Mouse (Mus musculus): ENCODE results near the gene Uap1l1. TPM values are rescaled to one million over a fixed set of nuclear protein-coding genes. Genes with fewer than 3 reads are reported as not detected.
A peak's percentile ranks its signal among the peaks of the same experiment; 100 is the strongest.

Uap1l1 gene
- polyA plus RNA-seq, 1 experiment from 2014 or later, result 9.1 TPM

DNA sequence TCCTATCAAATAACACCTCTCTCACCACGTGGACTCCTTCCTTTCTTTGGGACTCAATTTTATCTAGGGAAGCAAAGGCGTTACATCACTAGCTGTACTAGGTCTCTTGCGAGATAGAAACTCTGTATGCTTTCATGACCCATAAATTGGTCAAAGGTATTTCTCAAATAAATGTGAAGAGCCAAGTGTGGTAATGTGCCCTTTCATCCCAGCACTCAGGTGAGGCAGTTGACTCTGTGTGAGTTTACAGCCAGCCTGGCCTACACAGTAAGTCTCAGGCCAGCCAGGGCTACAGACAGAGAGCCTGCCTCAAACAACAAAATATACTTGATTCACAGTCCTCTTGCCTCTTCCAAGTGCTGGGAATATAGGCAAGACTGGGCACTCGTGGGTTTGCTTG, 5.6 kb downstream of the Uap1l1 start:
- no peaks in the 10 kb centered on the region for H3K9me3 ChIP-seq (ENCODE audit: control insufficient read depth, low read length)
- peaks cover 8% of the 10 kb centered on the region for H3K4me1 ChIP-seq (ENCODE audit: control insufficient read depth, insufficient read depth, low read length)
- H3K36me3 ChIP-seq (ENCODE audit: control insufficient read depth, insufficient read depth, low read length), result no peaks in the 10 kb centered on the region
- H3K27ac ChIP-seq (replicated peaks; ENCODE audit: low read depth, low read length), result no peak overlapping the region
- peaks cover 9% of the 10 kb centered on the region; the same call in 1 of the 2 replicates for H3K27me3 ChIP-seq (ENCODE audit: control insufficient read depth, insufficient read depth, low read length)
- DNase-seq (ENCODE audit: low spot score) (no peak), ATAC-seq (ENCODE audit: insufficient number of reproducible peaks, low FRiP score, low TSS enrichment, low read depth) (no peak)
- 78% methylated on average over 4 of the region's 4 CpGs for WGBS
- H3K4me3 ChIP-seq (ENCODE audit: low read depth, low read length), result no peak overlapping the region
- no peak overlapping the region for H3K4me2 ChIP-seq (ENCODE audit: low read depth, severe bottlenecking)
- no peak overlapping the region for H3K9ac ChIP-seq (ENCODE audit: low read length)

- peak; percentile 92 for DNase-seq (ENCODE audit: low spot score)
- Histone ChIP-seq H3K27ac (replicated peaks; ENCODE audit: low read depth, low read length) (no peak within 1 kb of the TSS), H3K9me3 (ENCODE audit: control insufficient read depth, low read length) (no peaks in the 10 kb centered on the region), H3K36me3 (ENCODE audit: control insufficient read depth, insufficient read depth, low read length) (peaks cover 7% of the 10 kb centered on the region), H3K4me3 (ENCODE audit: low read depth, low read length) (peak within 1 kb of the TSS; percentile 42), H3K4me2 (ENCODE audit: low read depth, severe bottlenecking) (peak within 1 kb of the TSS; percentile 88), H3K9ac (ENCODE audit: low read length) (peak within 1 kb of the TSS; percentile 62), H3K27me3 (ENCODE audit: control insufficient read depth, insufficient read depth, low read length) (no peaks in the 10 kb centered on the region), H3K4me1 (ENCODE audit: control insufficient read depth, insufficient read depth, low read length) (peaks cover 8% of the 10 kb centered on the region)
- ATAC-seq (ENCODE audit: insufficient number of reproducible peaks, low FRiP score, low TSS enrichment, low read depth), result peak; percentile 79
- 5% methylated on average over 13 of the region's 13 CpGs for WGBS
Observed at GRCm38 (mm10) chr2:25356208-25357079, 9.0 kb downstream of the Uap1l1 start, which contains the start of gene Dpp7. Dpp7 (minus strand) TSS chr2:25356359.

GRCm38 (mm10) chr2:25355419-25356066, 9.9 kb downstream of the Uap1l1 start:
- WGBS, result 36% methylated on average over 18 of the region's 18 CpGs
- Histone ChIP-seq H3K27ac (replicated peaks; ENCODE audit: low read depth, low read length) (no peak overlapping the region), H3K36me3 (ENCODE audit: control insufficient read depth, insufficient read depth, low read length) (peaks cover 15% of the 10 kb centered on the region), H3K9me3 (ENCODE audit: control insufficient read depth, low read length) (no peaks in the 10 kb centered on the region), H3K4me2 (ENCODE audit: low read depth, severe bottlenecking) (peak overlapping the region; percentile 88), H3K9ac (ENCODE audit: low read length) (peak overlapping the region; percentile 62; the same call in 1 of the 2 replicates), H3K4me1 (ENCODE audit: control insufficient read depth, insufficient read depth, low read length) (peaks cover 8% of the 10 kb centered on the region), H3K27me3 (ENCODE audit: control insufficient read depth, insufficient read depth, low read length) (no peaks in the 10 kb centered on the region), H3K4me3 (ENCODE audit: low read depth, low read length) (peak overlapping the region; percentile 42)
- ATAC-seq (ENCODE audit: insufficient number of reproducible peaks, low FRiP score, low TSS enrichment, low read depth) (no peak; the same call in 1 of the 2 replicates), DNase-seq (ENCODE audit: low spot score) (no peak)

DNA sequence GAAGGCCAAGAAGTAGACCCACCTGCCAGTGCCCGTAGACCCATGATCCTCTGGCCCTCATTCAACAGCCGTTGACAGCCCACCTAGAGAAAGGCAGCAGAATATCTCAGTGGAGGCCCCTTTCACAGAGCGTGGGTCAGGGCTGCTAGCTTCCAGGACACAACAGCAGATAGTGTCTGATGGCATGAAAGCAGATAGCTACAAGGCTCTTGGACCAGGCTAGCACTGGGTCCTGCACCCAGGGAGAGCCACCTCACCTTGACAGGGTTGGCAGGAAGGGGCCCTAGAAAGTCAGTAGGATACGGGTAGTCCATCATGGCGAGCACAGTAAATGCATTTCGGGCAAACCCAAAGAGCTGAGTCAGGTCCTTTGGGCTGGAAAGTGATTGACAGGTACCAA, 11.3 kb downstream of the Uap1l1 start:
- WGBS, result 84% methylated on average over 6 of the region's 6 CpGs
- Histone ChIP-seq H3K27me3 (ENCODE audit: control insufficient read depth, insufficient read depth, low read length) (no peaks in the 10 kb centered on the region), H3K4me2 (ENCODE audit: low read depth, severe bottlenecking) (no peak overlapping the region), H3K4me1 (ENCODE audit: control insufficient read depth, insufficient read depth, low read length) (peaks cover 8% of the 10 kb centered on the region), H3K4me3 (ENCODE audit: low read depth, low read length) (no peak overlapping the region), H3K36me3 (ENCODE audit: control insufficient read depth, insufficient read depth, low read length) (peaks cover 27% of the 10 kb centered on the region), H3K27ac (replicated peaks; ENCODE audit: low read depth, low read length) (no peak overlapping the region), H3K9me3 (ENCODE audit: control insufficient read depth, low read length) (no peaks in the 10 kb centered on the region), H3K9ac (ENCODE audit: low read length) (no peak overlapping the region)
- ATAC-seq (ENCODE audit: insufficient number of reproducible peaks, low FRiP score, low TSS enrichment, low read depth) (no peak), DNase-seq (ENCODE audit: low spot score) (no peak)

GRCm38 (mm10) chr2:25350701-25351100, 14.8 kb downstream of the Uap1l1 start:
- Histone ChIP-seq H3K9ac (ENCODE audit: low read length) (no peak overlapping the region), H3K4me2 (ENCODE audit: low read depth, severe bottlenecking) (no peak overlapping the region), H3K4me1 (ENCODE audit: control insufficient read depth, insufficient read depth, low read length) (peaks cover 3% of the 10 kb centered on the region; the same call in 1 of the 2 replicates), H3K36me3 (ENCODE audit: control insufficient read depth, insufficient read depth, low read length) (peaks cover 45% of the 10 kb centered on the region), H3K4me3 (ENCODE audit: low read depth, low read length) (no peak overlapping the region), H3K27ac (replicated peaks; ENCODE audit: low read depth, low read length) (no peak overlapping the region), H3K27me3 (ENCODE audit: control insufficient read depth, insufficient read depth, low read length) (no peaks in the 10 kb centered on the region), H3K9me3 (ENCODE audit: control insufficient read depth, low read length) (no peaks in the 10 kb centered on the region)
- WGBS, result 96% methylated on average over 3 of the region's 3 CpGs
- ATAC-seq (ENCODE audit: insufficient number of reproducible peaks, low FRiP score, low TSS enrichment, low read depth), result no peak
- DNase-seq (ENCODE audit: low spot score), result no peak

DNA sequence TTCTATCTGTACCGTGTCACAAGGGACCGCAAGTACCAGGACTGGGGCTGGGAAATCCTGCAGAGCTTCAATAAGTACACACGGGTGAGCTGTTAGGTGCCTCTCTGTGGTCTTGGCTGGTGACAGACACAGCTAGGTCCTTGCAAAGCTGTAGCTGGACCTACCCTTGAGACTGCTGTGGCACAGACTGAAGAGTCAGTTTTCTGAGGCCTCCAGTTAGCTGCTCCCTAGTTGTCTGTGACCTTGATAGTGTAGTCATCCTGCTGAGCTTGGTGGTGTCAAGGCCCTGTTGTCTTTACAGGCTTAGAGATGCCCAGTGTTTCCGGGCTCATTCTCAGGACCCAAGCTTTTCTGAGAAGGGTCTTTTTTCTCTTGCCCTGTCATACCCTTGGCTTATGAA, 16.0 kb downstream of the Uap1l1 start:
- H3K4me2 ChIP-seq (ENCODE audit: low read depth, severe bottlenecking), result no peak overlapping the region
- no peaks in the 10 kb centered on the region for H3K27me3 ChIP-seq (ENCODE audit: control insufficient read depth, insufficient read depth, low read length)
- peaks cover 54% of the 10 kb centered on the region for H3K36me3 ChIP-seq (ENCODE audit: control insufficient read depth, insufficient read depth, low read length)
- DNase-seq (ENCODE audit: low spot score) (no peak), ATAC-seq (ENCODE audit: insufficient number of reproducible peaks, low FRiP score, low TSS enrichment, low read depth) (no peak)
- H3K4me3 ChIP-seq (ENCODE audit: low read depth, low read length), result no peak overlapping the region
- no peaks in the 10 kb centered on the region for H3K9me3 ChIP-seq (ENCODE audit: control insufficient read depth, low read length)
- WGBS, result 95% methylated on average over 4 of the region's 4 CpGs
- H3K4me1 ChIP-seq (ENCODE audit: control insufficient read depth, insufficient read depth, low read length), result no peaks in the 10 kb centered on the region
- no peak overlapping the region for H3K9ac ChIP-seq (ENCODE audit: low read length)
- no peak overlapping the region for H3K27ac ChIP-seq (replicated peaks; ENCODE audit: low read depth, low read length)

DNA sequence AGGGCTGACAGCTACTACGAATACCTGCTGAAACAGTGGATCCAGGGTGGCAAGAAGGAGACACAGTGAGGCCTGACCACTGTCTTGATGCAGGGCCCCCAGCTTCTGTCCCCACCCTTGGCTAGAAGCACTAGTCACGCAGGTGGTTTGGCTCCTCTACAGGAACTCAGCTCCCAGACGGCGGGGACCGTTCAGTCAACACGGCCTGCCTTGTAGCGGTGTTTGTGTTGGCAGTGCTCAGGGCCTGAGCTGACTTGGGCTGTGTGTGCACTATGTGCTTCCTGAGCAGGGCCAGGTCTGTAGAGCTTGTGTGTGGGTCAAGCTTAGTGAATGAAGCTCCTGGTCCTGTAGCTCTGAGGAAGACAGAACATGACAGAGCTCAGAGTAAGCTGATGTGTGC, 17.3 kb downstream of the Uap1l1 start:
- ATAC-seq (ENCODE audit: insufficient number of reproducible peaks, low FRiP score, low TSS enrichment, low read depth) (no peak), DNase-seq (ENCODE audit: low spot score) (no peak)
- no peak overlapping the region for H3K4me3 ChIP-seq (ENCODE audit: low read depth, low read length)
- H3K27me3 ChIP-seq (ENCODE audit: control insufficient read depth, insufficient read depth, low read length), result no peaks in the 10 kb centered on the region
- H3K9me3 ChIP-seq (ENCODE audit: control insufficient read depth, low read length), result no peaks in the 10 kb centered on the region
- H3K36me3 ChIP-seq (ENCODE audit: control insufficient read depth, insufficient read depth, low read length), result peaks cover 62% of the 10 kb centered on the region
- H3K9ac ChIP-seq (ENCODE audit: low read length), result no peak overlapping the region
- H3K4me1 ChIP-seq (ENCODE audit: control insufficient read depth, insufficient read depth, low read length), result no peaks in the 10 kb centered on the region
- H3K4me2 ChIP-seq (ENCODE audit: low read depth, severe bottlenecking), result no peak overlapping the region
- no peak overlapping the region for H3K27ac ChIP-seq (replicated peaks; ENCODE audit: low read depth, low read length)
- 94% methylated on average over 7 of the region's 7 CpGs for WGBS

- ATAC-seq (ENCODE audit: insufficient number of reproducible peaks, low FRiP score, low TSS enrichment, low read depth) (no peak), DNase-seq (ENCODE audit: low spot score) (no peak)
- Histone ChIP-seq H3K27ac (replicated peaks; ENCODE audit: low read depth, low read length) (no peak overlapping the region), H3K36me3 (ENCODE audit: control insufficient read depth, insufficient read depth, low read length) (peaks cover 36% of the 10 kb centered on the region), H3K4me2 (ENCODE audit: low read depth, severe bottlenecking) (no peak overlapping the region), H3K4me3 (ENCODE audit: low read depth, low read length) (no peak overlapping the region), H3K9ac (ENCODE audit: low read length) (no peak overlapping the region), H3K27me3 (ENCODE audit: control insufficient read depth, insufficient read depth, low read length) (no peaks in the 10 kb centered on the region), H3K9me3 (ENCODE audit: control insufficient read depth, low read length) (no peaks in the 10 kb centered on the region), H3K4me1 (ENCODE audit: control insufficient read depth, insufficient read depth, low read length) (peaks cover 3% of the 10 kb centered on the region)
- WGBS, result 94% methylated on average over 6 of the region's 6 CpGs
Observed at GRCm38 (mm10) chr2:25338303-25338702, 27.2 kb downstream of the Uap1l1 start.
